Mouse (Mus musculus) urinary bladder, postnatal 4 days (tissue): ENCODE measurements around the gene Cgnl1.
"Not testable (repeated sequence)": the region's sequence is repeated elsewhere in the genome, so short reads cannot be mapped to it uniquely, and the experiment has no call there.

Experiments used
- DNase-seq, 2 experiments: peaks; one replicate each; pipeline ENCODE4 v3.0.0; 2021 to 2022; ENCODE audit warnings: low spot score in 2 of 2

The Cgnl1 gene

DNA sequence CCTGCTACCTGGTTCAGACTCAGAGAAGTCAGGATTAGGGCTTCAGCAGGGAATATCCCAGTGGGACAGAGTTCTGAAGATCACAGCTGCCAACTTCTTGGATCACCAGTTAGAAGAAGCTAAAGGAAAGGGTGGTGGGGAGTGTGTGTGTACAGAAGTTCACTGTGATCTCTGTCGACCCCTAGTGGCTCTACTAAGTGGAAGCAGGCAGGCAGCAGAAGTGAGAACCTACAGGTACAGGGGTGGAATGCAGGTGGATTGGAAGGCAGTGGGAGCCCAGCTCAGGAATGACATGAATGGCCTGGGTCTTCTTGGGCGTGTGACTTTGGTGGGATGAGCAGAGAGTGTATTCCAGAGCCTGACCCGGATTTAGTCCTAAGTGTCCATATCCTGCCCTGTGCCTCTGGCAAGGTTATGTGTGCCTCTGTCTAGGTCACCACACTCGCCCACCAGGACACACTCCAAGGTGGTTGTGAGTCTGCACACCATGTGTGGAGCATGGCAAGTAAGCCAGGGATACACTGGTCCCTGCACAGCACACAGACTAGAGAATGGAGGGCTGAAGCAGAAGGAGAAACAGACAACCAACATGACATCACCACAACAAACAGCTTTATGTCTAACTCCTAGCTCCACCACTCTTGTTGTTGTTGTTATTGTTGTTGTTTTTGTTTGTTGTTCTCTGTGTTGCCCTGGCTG lies 147.4 kb downstream of the Cgnl1 start:
- no peak for DNase-seq

DNA sequence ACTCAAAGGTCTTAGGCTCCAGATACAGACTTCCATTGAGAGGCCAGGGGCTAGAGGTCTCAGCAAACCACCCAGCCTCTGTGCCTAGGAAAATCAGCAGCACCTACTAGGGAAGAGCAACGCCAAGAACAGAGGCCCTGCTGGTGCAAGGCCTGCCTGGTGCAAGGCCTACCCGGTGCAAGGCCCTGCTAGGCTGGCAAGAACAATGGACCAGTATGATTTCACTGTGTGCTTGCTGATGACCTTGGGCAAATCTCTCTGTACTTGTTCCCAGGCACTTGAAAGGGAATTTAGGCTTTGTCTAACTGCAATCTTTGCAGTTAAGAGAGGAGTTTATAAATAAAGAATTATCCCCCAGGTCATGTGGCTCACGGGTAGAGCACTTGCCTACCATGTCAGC lies 148.8 kb downstream of the Cgnl1 start:
- no peak for DNase-seq

DNA sequence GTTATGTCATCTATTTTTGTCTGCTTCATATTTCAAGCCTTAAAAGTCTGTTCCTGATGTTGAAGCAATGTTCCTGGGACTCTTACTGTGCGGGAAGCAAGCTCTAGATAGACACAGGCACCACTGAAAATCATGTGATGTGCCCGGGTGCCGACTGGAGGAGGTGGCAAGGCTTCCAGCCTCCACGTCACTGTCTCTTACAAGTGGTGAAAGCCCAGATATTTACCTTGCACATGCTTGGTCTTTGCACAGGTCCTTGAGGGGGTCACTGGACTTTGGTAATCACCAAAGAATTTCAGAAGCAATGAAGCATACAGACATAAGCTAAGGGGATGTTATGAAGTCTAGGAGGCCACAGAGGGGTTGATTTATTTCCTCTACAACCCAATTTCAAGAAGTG lies 149.4 kb downstream of the Cgnl1 start:
- DNase-seq, result no peak

DNA sequence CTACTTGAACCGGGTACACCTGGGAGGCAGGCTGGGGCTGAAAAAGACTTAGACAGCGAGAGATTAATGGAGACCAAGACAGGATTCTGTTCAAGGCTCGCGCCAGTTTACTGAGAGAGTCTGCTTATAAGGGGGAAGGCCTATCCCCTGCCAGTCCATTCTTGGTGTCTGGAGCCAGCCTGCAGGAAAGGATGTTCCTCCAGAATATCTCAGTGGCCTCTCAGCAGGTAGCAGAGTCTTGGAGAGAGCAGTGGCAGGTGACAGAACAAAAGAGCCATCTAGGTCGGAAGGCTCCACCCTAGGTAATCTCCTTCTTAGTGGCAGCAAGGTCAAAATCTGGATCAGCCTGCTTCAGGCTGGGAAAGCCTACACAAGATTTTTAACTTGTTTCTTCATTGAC lies 151.3 kb downstream of the Cgnl1 start:
- not testable (repeated sequence) for DNase-seq

DNA sequence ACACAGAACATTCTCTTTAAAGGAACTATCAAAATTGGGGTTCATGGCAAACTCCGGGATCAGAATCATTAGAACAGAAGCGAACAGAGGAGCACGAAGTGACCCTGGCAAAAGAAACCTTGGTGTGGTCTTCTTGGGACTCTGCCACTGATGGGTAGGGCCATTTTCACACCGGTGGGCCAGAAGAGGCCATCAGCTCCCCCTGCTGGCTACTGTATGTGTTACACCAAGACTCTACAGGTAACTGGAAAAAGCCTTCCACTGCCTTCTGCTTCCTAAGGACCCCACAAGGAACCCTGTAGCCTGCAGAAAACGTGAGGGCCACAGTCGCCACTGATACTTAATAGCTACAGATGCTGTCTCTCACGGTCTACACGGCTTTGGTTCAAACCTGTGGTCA lies 154.0 kb downstream of the Cgnl1 start:
- no peak for DNase-seq

DNA sequence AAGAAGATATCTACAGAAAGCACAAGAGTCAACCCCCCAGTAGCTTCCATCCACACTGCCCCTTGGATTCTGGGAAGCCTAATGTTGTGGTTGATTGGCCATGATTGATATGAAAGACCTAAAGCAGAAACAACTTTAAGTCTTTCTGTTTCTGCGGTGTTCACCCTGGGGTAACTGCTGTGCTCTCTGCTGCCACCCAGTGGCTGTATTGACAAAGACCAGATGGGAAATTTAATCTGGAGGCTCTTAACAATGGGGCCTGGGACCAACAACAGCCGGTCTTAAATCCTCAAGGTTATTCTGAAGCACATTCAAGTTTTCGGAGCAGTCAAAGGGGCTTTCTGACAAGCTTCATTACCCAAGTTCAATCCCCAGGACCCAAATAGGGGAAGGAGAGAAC lies 155.2 kb downstream of the Cgnl1 start:
- peak; percentile 69 to 85 for DNase-seq

DNA sequence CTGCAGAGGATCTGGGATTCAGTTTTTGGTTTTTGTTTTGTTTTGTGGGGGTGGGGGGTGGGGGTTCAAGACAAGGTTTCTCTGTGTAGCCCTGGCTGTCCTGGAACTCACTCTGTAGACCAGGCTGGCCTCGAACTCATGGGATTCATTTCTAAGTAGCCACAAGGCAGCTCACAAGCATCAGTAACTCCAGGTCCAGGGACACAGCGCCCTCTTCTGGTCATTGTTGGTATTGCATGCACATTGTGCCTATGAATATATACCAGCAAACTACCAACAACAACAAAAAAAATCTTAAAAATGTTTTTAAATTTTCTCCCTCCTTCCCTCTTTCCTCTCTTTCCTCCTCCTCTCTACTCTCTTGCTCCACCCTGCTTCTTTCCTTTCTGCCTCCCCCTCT lies 156.8 kb downstream of the Cgnl1 start:
- DNase-seq, result peak in 1 of 2 experiments; percentile 66

DNA sequence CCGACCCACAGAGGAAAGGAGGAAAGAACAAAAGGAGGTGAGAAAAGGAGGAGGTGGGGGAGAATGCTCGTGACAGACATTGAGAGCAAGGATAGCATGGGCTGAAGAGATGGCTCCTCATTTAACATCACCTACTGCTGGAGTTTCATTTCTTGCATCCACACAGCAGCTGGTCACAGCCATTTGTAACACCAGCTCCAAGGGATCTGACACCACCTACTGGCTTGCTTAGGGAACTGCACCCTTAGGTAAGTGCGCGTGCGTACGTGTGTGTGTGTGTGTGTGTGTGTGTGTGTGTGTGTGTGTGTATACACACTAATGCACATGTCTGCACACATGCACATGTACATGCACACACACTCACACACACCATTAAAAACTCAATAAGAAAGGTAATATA lies 158.4 kb downstream of the Cgnl1 start:
- no peak for DNase-seq

DNA sequence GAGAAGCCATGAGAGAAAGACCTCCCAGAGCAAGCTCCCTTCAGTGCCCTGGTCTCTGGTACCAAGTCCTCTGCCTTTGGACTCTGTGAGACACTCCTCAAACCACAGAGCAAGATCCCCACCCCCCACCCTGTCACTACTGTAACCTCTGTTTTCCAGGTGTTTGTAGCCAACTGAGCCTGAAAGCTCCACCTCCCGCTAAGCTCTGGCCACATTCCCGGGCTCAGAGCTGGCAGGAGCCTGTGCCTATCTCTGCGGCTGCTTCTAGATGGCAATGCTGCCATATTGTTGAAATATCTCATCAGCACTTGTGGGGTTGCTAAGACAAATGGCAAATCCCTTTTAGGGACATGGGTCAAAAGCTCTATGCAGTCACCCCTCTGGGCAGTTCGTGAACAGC lies 159.5 kb downstream of the Cgnl1 start:
- DNase-seq, result no peak

DNA sequence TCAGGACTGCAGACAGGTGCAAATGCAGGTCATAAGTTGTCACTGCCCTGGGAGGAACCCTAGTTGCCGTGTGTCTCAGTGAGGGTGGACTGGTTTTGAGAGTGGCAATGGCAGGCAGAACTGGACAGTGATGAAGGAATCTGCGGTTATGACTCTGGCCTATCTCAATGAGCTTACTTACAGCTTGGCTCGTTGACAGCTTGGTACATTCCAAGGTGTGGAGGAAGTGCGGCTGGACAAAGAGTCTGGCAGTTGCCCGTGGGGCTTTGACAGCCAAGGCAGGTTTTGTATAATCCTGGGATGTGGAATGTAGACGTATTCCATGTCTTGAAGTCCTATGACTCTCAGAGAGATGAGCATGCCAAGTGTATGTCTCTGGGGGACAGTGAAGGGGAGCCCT lies 162.4 kb downstream of the Cgnl1 start:
- DNase-seq, result no peak

DNA sequence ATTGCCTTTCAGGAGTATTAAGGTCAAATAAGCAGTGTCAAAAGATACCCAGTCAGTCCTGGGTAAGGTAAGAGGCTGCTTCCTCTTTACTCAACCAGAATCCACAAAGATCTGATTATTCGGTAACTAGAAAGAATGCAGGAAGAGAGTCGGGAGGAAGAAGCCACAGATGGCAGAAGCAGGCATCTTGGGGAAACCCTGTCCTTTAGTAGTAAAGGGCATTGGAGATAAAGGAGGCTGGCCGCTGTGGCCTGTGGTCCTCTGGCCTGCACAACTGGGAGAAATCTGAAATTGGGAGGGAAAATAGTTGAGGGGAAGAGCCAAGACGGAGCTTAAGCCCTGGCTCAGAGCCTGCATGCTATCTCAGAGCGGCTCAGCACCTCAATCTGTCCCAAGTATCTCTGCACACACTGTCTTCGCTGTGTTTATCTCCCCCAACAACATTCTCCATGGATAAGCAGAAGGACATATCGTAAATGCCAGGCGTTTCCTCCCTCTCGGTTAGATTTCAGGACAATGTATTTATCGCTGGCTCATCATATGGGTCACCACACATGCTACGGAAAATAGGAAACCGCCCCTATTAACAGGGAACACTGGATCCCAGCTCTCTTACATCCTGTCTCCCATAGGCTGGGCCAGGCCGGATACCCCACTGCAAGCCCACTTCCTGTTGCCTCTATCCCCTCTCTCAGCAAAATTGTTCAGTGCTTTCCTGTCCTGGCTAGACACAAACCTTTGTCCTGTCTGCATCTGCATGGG lies 164.9 kb downstream of the Cgnl1 start:
- DNase-seq, result no peak

DNA sequence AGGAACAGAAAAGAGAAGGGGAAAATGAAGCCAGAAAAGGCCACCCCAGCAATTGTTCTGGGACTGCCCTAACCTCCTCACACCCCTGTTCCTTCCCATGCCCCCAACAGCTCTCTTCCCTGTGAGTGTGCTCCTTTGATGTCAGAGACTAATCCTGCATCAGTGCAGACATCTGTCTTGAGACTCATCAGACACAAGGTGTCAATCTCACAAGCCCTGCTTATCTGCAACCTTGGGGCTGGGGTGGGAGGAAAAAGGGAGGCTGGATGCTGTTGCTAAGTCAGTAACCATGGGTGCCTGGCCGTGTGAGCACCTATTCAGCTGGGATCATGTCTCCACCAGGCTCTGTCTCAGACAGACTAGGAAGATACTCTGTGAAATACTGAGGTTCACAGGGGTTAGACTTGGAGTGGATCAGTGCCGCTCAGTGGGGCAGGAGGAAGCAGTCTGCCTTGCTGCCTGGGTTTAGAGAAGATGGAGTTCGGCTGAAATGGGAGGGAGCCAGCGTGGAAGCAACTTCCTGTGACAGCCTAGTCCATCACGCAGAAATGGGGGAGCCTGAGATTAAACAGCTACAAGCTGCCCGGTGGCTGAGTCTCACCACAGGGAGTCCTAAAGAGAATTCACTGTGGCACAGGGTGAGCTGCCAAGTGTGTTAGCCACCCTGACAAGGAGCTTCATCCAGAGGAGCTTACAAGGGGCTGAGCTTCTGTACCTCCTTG lies 166.3 kb downstream of the Cgnl1 start:
- DNase-seq, result no peak

DNA sequence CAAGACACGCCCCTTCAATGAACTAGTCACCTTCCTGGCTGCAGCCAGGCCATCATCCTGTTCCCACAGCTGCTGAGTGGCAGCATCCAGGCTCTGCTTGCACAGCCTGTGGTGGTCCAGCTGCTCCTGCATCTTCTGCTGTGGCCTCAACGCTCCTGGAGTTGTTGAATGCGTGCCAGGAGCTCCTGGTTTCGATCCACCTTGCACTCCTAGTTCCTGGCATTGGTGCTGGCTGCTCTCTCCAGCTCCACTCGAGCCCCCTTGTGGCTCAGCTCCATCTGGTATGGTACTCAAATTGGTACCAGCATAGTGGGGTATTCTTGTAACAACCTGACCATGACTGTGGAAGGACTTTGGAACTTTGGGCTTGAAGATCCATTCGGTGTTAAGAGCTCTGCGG lies 171.5 kb downstream of the Cgnl1 start:
- DNase-seq, result no peak

DNA sequence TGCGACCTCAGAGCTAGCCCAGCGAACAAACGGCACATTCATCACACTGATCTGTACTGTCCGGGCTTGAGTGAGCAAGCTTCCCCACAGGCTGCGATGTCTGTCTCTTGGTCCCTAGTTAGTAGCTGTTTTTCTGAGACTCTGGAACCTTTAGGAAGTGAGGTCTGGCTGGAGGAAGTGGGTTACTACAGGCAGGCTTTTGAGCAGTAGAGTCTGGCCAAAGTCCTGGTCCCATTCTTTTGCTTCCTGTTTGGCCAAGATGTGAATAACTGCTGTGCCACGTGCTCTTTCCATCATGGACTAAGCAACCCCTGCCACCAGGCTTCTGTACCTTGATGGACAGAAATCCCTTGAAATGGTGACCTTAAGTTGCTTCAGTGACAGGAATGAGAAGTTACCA lies 174.5 kb downstream of the Cgnl1 start:
- DNase-seq, result no peak

DNA sequence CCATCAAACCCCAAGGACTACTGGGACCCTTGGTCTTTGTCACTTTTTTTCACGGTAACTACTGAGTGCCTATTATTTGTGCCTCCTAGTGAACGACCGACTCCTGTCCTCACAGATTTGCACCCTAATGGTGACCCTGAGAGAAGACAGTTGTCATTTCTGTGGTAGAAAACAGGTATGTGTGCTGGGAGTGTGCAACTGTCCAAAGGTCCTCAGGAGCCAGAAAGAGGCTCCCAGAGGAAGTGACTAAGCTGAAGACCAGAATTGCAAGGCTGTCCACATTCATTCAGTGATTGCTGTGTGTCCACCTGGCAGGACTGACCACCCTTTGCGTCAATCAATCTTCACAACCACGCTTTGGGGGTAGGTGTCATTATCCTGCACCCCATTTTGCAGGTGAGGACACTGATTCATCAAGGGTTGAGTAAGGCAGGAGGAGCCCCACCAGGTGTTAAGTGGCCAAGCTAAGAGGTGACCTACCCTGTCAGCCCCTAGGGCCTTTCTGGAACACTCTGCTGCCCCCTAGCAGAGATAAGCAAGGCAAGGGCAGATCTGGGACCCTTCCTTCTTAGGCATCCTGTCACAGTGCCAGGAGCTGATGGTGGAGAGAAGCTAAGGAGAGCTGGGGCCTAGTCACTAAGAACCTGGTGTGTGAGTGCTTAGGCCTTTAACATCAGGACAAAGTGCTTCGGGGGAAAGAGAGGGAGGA lies 178.7 kb downstream of the Cgnl1 start:
- no peak for DNase-seq

DNA sequence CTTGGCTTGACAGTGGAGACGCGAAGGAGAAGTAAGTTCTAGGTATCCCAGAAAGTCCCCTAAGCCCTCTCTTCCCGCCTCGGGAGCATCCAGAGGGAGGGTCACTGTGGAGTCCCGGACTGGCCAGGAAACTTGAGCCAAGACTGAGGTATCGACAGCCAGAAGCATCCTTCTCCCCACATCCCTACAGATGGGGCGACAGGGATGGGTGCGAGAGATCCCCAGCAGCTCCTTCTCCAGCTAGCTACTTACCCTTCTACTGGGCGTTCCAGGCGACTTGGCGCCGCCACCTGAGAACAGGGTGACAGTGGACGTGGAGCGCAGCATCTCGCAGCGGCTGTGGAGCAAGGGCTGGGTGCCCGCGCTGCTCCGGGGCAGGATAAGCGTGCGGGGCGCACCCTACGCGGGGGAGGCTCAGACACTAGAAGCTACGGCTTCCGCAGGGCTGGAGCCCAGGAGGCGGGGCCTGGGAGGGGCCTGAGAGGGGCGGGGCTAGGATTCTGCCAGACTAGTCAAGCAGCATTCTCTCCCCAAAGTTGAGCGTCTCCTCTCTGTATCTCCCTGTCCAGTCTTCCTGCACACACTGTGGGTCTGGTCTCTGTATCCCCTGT lies 179.4 kb downstream of the Cgnl1 start, which contains the start of gene Myzap:
Gene Myzap, minus strand, starts transcription at position 423 of the 611 bp plus-strand sequence.
- DNase-seq, result peak; percentile 84 to 92

DNA sequence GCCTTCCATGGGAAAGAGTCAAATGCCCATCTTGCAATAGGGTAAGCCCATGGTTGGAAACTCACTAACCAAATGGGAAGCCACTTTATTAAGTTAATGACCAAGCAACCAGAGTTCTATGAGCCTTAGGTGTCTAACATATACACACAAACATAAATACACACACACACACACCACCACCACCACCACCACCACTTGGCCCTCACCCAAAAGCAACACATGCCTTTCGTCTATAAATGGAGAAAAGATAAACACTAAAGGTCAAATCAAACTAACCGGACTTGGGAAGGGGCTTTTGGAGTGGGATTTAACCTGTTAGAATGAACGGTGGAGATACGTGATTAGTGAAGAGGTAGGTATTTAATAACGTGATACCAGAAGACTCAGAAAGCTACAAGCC lies 180.3 kb downstream of the Cgnl1 start:
- DNase-seq, result no peak

DNA sequence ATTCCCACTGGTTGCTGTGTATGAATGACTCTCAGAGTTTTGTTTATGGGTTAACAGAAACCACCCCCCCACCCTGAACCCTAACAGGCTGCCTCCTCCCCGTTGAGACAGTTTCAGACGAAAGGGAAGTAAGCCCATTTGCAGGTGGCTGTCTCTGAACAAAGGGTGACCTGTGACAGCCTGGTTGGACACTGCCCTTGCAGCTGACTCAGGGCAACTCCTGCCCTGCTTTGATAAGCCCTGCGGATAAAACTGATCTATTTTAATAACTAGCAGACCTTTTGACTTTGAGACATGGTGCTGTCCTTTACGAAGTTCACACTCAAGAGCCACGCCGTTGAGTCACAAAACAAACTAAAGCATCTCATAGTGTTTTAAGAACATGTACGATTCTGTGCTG lies 181.6 kb downstream of the Cgnl1 start:
- DNase-seq, result no peak

DNA sequence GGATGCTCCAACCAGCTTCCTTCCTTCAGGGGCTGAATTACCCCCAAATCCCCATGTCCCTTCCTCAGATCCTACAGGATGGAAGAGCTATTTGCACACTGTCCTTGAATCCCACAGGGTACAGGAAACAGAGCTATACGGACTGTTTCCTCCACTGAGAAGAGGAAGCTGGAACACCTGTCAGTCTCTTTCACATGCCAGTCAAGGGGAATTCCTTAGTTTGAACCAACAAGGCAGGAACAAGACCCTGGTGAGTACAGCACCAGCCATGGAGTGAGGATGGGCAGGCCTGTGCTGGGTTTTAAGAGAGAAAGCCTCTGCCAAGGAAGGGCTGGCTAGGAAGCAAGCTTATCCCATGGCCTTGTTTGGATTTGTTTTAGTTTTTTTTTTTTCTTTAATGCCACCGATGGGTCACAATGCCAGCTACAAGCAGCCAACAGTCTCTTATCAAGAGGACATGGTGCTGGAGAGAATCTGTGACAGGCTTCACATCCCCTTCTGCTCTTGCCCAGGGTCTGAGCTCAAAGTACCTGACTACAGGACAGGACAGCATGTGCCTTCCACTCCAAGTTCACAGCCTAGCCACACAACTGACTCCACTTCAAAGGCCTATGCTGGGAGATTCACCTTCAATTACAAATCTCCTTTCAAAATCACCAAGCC lies 182.3 kb downstream of the Cgnl1 start:
- DNase-seq, result no peak

DNA sequence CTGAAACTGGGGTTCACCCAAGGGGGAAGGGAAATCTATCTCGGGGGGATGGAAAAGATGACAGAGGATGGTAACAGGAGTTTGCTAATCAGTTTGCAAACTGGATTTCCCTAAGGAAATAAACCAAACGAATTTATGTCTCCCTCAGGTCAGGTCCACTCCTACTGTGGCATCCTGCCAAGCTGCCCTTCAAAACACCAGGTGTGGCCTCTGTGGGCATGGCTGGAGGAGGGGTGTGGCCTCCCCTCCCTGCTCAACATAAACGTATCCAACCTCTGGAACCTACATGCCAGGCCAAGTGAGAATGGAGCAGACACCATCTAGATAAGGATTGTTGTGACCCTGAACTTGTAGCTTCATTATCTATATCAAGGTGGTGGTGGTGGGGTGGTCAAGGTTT lies 185.0 kb downstream of the Cgnl1 start:
- DNase-seq, result no peak

DNA sequence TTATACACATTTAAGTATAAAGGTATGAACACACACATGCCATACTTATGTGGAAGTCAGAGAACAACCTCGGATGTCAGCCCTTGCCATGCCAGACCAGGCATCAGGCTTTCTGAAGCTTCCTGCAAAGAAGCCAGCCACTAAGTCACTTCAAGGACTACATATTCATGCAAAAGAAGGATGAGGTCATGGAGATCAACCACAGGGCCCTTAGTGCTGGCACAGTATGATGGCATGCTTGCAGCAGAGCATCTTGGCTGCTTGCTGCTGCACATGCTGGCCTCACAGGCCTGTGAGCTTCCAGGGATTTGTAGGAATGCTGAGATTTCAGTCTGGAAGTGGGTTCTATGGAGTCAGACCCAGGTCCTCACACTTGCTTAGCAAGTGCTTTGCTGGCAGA lies 188.6 kb downstream of the Cgnl1 start:
- DNase-seq, result no peak
